Mouse (Mus musculus) layer of hippocampus, adult 11-12 months (tissue): ENCODE results near the gene Tmod2.

ENCODE experiments used
- DNase-seq: peaks from one replicate; pipeline ENCODE4 v3.0.0; 2022; ENCODE audit warnings: low spot score

The Tmod2 gene

DNA sequence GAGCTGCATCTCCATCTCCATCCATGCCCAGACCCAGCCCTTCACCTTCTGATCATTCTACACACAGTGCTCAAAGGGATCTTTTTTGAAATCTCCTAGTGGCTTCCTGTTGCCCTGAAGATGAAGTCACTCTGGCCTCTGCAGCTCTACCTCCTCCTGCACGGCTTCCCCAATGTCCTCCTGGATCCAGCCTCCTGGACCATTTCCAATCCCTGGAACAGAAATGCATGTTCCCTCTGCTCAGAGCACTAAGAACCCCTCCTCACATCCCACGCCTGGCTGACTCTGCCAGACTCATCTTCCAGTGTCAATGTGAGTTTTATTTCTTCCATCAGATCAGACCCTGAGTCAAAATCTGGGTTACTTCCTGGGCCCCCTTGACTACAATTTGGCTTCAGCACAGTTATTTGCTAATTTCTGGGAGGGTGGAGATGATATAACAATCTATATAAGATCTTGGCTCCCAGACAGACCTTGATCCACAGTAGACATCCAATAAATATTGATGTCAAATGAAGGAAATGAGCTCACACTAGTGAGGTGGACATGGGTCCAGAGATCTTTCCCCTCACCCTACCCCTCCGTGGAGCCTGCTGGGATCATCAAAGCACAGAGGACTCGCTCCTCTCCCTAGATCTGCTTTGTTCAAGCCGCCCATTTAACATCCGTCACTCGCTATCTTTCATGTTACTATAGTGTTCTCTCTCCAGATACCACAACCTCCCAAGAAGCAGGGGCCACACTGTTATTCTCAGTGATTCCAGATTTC, 10.8 kb downstream of the Tmod2 start:
- peak; percentile 62 for DNase-seq

GRCm38 (mm10) chr9:75599191-75599841, 11.8 kb downstream of the Tmod2 start:
- peak; percentile 74 for DNase-seq

- peak; percentile 45 for DNase-seq
These were observed 13.5 kb downstream of the Tmod2 start for GRCm38 (mm10) chr9:75597596-75597995.

- DNase-seq, result no peak
These were observed 14.1 kb downstream of the Tmod2 start for GRCm38 (mm10) chr9:75597036-75597435.

GRCm38 (mm10) chr9:75593481-75593880, 17.6 kb downstream of the Tmod2 start:
- DNase-seq, result no peak

GRCm38 (mm10) chr9:75589850-75590790, 21.0 kb downstream of the Tmod2 start:
- DNase-seq, result no peak

DNA sequence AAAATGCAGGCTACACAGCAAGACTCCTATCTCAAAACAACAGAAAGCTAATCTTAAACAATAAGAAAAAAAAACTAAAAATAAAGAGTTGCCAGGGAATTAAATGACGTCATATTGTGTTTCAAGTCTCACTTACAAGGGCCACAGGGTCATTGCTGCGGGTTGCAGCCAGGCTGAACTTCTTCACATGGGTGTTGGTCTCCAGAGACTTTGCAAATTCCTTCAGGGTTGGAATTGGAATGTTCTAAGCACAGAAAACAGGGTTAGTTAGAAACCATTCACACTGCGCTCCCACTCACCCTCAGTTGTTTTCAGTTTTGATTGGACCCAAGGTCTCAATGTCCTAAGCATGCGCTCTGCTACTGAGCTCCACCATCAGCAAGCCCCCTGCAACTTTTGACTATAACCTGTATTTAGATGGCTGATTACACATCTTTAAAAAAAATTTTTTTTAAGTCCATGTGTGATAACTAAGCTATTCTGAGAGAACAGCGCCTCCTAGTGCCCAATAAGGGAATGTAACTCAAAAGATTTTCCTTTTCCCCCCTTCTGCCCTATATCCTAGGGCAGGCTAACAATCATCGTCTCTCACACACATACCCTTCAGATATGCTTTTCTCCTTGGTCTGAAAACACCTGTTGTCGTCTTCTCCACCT, 29.3 kb downstream of the Tmod2 start:
- no peak for DNase-seq

DNA sequence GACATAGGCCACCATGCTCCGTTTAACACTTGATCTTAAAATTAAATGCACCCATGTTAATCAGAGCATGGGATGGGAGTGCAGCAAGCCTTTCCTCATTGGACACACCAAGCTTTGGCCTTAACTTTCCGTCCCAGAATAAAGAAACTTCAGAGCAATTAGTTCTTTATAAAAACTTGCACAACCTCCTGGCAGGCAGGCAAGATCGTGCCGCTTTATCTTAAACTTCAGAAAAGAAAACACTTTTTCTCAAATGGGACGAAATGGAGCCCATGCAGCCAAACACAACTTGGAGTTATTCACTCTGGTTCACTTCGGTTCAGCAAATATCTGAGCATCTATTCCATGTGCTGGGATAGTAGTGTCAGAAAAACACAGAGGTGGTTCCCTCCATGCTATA, 31.8 kb downstream of the Tmod2 start:
- no peak for DNase-seq

DNA sequence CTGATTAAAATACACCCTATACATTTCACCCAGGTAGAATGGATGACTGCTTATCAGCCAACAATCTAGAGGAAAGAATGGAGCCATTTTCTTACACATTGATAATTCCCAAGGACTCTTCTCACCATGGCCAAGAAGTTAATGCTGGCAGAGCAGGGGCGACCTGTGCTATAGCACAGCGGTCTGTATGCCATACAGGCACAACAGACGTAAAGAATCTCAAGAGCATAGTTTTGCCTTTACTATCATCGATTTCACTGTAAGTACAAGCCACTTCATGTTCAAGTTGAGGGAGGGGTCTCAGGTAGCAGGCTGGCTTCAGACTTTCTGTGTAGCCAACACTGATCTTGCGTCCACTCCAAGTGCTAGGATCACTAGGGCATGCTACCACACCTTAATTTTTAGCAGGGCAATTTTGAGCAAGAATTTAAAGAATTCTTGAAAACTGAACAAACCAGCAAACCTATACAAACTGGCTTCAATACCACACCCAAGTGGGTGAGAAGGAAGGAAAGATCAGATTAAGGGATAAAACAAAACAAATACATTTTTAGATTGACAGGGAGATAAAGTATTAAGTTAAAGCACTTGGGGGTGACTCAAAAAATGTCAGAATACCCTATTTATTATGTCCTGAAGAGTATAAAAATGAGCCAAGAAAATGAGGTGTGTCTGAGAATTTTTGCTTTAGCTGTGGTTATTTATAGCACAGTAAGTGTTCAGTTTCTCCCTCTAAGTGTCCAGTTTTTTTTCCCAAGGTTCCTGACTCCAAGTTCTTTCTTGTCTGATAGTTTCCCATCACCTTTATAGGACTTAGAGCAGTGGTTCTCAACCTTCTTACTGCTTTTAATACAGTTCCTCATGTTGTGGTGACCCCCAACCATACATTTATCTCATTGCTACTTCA, 39.8 kb downstream of the Tmod2 start:
- no peak for DNase-seq

DNA sequence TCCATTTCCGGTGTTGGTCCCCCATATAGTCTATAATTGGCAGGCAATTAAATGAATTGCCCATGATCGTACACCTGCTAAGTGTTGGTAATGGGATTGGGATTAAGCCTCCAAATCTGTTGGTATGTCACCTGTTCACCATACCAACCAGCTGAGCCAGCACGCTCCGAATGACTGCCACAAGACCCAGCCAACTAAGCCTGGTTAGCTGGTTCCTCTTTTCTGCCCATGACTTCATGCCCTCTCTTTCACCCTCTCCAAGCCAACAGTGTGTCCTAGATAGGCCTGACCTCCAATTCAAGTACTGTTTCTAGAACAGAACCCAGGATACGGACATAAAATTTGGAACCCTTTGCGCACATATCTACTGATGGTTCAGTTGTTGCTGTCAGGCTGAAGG, 42.7 kb downstream of the Tmod2 start:
- no peak for DNase-seq

GRCm38 (mm10) chr9:75564892-75565291, 46.2 kb downstream of the Tmod2 start:
- no peak for DNase-seq

- no peak for DNase-seq
These were observed 47.5 kb downstream of the Tmod2 start for GRCm38 (mm10) chr9:75563622-75564021.

DNA sequence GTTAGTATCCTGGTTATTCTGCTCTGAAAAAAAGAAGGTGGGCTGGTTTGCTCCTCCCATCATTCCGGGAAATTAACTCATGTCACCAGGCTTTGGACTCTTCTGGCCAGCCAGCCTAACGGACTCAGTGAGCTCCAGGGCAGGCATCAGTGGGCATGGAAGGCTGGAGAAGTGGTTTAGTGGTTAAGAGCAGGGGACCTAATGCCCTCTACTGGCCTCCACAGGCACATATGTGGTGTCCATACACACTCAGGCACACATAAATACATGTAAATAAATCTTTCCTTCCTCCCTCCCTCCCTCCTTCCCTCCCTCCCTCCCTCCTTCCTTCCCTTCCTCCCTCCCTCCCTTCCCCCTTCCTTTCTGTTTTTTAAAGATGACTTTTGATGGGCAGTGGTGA, 47.9 kb downstream of the Tmod2 start:
- no peak for DNase-seq

- no peak for DNase-seq
These were observed 50.0 kb downstream of the Tmod2 start for GRCm38 (mm10) chr9:75561040-75561669.

DNA sequence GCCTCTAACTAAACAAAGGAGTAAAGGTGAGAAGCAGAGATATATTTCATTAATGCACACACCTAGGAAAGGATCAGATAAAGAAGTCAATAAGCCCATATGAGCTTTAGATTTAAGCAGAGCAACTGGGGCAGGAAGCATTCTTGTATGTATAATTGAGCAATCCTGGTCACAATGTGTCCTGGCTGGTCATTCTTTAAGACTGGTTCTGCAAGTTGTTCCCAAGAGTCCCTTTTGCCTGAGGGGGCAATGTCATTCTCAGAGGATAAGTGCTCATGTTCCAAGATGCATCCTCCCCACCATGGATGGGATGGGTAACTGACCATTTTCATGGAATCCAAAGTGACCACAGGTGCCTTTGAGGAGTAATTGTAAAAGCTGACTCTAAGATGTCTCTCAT, 50.8 kb downstream of the Tmod2 start:
- DNase-seq, result no peak

GRCm38 (mm10) chr9:75559512-75560012, 51.6 kb downstream of the Tmod2 start, which contains the start of gene Tmod3:
Gene Tmod3, minus strand, starts transcription at chr9:75559657.
- peak; percentile 96 for DNase-seq

- no peak for DNase-seq
These were observed 52.2 kb downstream of the Tmod2 start for GRCm38 (mm10) chr9:75558812-75559511.

DNA sequence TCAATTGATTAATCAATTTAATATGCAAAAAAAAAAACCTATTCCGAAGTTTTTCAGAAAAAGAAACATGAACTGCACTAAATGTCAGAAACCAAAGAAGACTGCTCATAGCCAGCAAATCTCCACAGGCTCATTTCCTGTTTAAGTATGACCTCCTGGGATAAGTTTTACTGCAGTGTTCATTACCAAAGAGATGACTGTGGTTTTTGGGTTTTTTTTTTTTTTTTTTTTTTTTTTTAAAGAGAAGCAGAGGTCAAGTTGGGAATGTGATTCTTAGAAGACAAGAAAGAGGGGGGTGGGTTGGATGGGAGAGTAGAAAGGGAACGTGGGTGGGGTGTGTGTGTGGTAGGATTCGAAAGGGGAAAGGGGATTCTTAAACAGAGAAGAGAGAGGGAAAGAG, 52.8 kb downstream of the Tmod2 start:
- no peak for DNase-seq

- DNase-seq, result no peak
These were observed 57.4 kb downstream of the Tmod2 start for GRCm38 (mm10) chr9:75553719-75554118.

DNA sequence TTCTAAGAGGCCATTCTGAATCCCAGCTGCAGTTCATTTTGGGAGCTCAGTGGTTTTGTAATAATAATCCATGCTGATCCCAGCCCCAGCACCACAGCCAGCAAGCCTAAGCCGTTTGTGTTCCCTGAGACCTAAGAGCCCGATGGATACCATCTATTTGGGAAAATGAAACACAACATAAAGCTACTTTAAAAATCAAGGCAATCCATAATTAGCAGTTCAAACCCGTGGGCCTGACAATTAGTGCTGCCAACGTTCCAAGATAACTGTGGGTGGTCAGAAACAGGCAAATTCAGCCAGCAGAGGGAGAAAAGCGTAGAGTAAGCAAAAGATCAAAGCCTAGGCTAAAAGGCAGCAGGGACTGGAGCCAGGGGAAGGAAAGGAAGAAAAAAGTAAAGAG, 59.8 kb downstream of the Tmod2 start:
- no peak for DNase-seq
